Mouse (Mus musculus) heart, adult 2 months (tissue): ENCODE results near the gene Tnfrsf1b.

Experiments
- CTCF ChIP-seq: fragments of 200-600 bp; IDR thresholded peaks from 2 replicates; pipeline ENCODE4 v1.8.1; 2022; ENCODE audit warnings: antibody characterized with exemption, mild to moderate bottlenecking, moderate library complexity
- POLR2A ChIP-seq: fragments of 200-500 bp; IDR thresholded peaks from 2 replicates; pipeline ENCODE4 v1.6.1; 2011; ENCODE audit warnings: mild to moderate bottlenecking, low read depth, low read length, control low read depth; ENCODE audit not compliant: insufficient read depth

GRCm38 (mm10) chr4:145236027-145236426 is 10.6 kb downstream of the Tnfrsf1b start:
- TF ChIP-seq CTCF (no peak), POLR2A (no peak)
